Mouse (Mus musculus) forebrain, embryonic 12.5 days (tissue): ENCODE data around the gene Pdss2. TPM values are rescaled to one million over a fixed set of nuclear protein-coding genes. Genes with fewer than 3 reads are reported as not detected.

Experiments used
- polyA plus RNA-seq: library from polyadenylated mRNA; unstranded; fragments of >200 nt; fragmentation: Nextera tagmentation; extraction: Ambion mirVana; gene quantifications from 2 replicates; pipeline ENCODE4 v1.2.1, GENCODE M21; 2016

Pdss2 gene
- polyA plus RNA-seq, 1 experiment from 2014 or later, result 17.0 TPM

Other genes starting within 250 kb of the Pdss2 start
- gene Sobp, start 47.0 kb upstream of the Pdss2 start, polyA plus RNA-seq, result 8.0 and 8.9 TPM in 2 replicates
- 1.4 and 2.3 TPM in 2 replicates for gene 9030612E09Rik, start 46.8 kb upstream of the Pdss2 start, polyA plus RNA-seq